Mouse (Mus musculus): Measurements from ENCODE around the gene Cdk5rap3. TPM values are rescaled to one million over a fixed set of nuclear protein-coding genes. Genes with fewer than 3 reads are reported as not detected.

Cdk5rap3 gene
- polyA plus RNA-seq, 1 experiment from 2014 or later: 94.8 TPM

Other genes with a start within 250 kb of the Cdk5rap3 start
- gene Snx11, start 138.9 kb downstream of the Cdk5rap3 start, polyA plus RNA-seq (2015; fragmentation: Nextera tagmentation; extraction: Ambion mirVana): 23.5 TPM in 2 replicates
- gene Cbx1, start 127.4 kb downstream of the Cdk5rap3 start, polyA plus RNA-seq (2015; fragmentation: Nextera tagmentation; extraction: Ambion mirVana): 164 and 170 TPM in 2 replicates
- gene Nfe2l1, start 86.5 kb downstream of the Cdk5rap3 start, polyA plus RNA-seq (2015; fragmentation: Nextera tagmentation; extraction: Ambion mirVana): 61.7 and 66.5 TPM in 2 replicates
- gene Copz2, start 66.6 kb downstream of the Cdk5rap3 start, polyA plus RNA-seq (2015; fragmentation: Nextera tagmentation; extraction: Ambion mirVana): 123 and 125 TPM in 2 replicates
- gene Prr15l, start 11.6 kb upstream of the Cdk5rap3 start, polyA plus RNA-seq (2015; fragmentation: Nextera tagmentation; extraction: Ambion mirVana): 2.4 and 3.4 TPM in 2 replicates
- gene Pnpo, start 27.5 kb upstream of the Cdk5rap3 start, polyA plus RNA-seq (2015; fragmentation: Nextera tagmentation; extraction: Ambion mirVana): 19.9 and 27.9 TPM in 2 replicates
- 15.9 and 18.0 TPM in 2 replicates for gene Sp2, start 66.5 kb upstream of the Cdk5rap3 start, polyA plus RNA-seq (2015; fragmentation: Nextera tagmentation; extraction: Ambion mirVana)
- 2.1 and 3.3 TPM in 2 replicates for gene Sp6, start 96.9 kb upstream of the Cdk5rap3 start, polyA plus RNA-seq (2015; fragmentation: Nextera tagmentation; extraction: Ambion mirVana)
- gene Scrn2, start 113.4 kb upstream of the Cdk5rap3 start, polyA plus RNA-seq (2015; fragmentation: Nextera tagmentation; extraction: Ambion mirVana): 25.0 and 30.6 TPM in 2 replicates
- 0.72 and 1.5 TPM in 2 replicates for gene Lrrc46, start 124.9 kb upstream of the Cdk5rap3 start, polyA plus RNA-seq (2015; fragmentation: Nextera tagmentation; extraction: Ambion mirVana)
- gene Mrpl10, start 125.1 kb upstream of the Cdk5rap3 start, polyA plus RNA-seq (2015; fragmentation: Nextera tagmentation; extraction: Ambion mirVana): 82.0 and 82.7 TPM in 2 replicates
- 11.1 and 12.2 TPM in 2 replicates for gene Osbpl7, start 134.1 kb upstream of the Cdk5rap3 start, polyA plus RNA-seq (2015; fragmentation: Nextera tagmentation; extraction: Ambion mirVana)
- gene Tbx21, start 198.8 kb upstream of the Cdk5rap3 start, polyA plus RNA-seq (2015; fragmentation: Nextera tagmentation; extraction: Ambion mirVana): 0.08 and 0.10 TPM in 2 replicates
- gene Tbkbp1, start 235.0 kb upstream of the Cdk5rap3 start, polyA plus RNA-seq (2015; fragmentation: Nextera tagmentation; extraction: Ambion mirVana): 7.8 and 8.5 TPM in 2 replicates

Data from embryonic facial prominence, embryonic 13.5 days (tissue).